Mouse (Mus musculus): ENCODE data around the gene Pakap. TPM values are rescaled to one million over a fixed set of nuclear protein-coding genes. Genes with fewer than 3 reads are reported as not detected.

The Pakap gene
- polyA plus RNA-seq, 1 experiment from 2014 or later = 46.0 TPM

GRCm38 (mm10) chr4:57821556-57822356 is 253.8 kb downstream of the Pakap start:
- H3K36me3 ChIP-seq (ENCODE audit: control insufficient read depth, insufficient read depth, low read length) = no peaks in the 10 kb centered on the region
- H3K4me3 ChIP-seq (ENCODE audit: low read depth, low read length) = no peak overlapping the region
- peaks cover 29% of the 10 kb centered on the region for H3K4me1 ChIP-seq (ENCODE audit: control insufficient read depth, insufficient read depth, low read length)
- peak overlapping the region; percentile 12; the same call in 1 of the 2 replicates for H3K9ac ChIP-seq (ENCODE audit: low read depth, low read length)
- 0 out of 2 replicates have a peak overlapping the region, but pooled peaks have one; percentile 12 for H3K4me2 ChIP-seq
- ATAC-seq (replicated peaks; ENCODE audit: insufficient number of reproducible peaks, low FRiP score, low TSS enrichment) = no peak
- 31% methylated on average over 11 of the region's 11 CpGs for WGBS (ENCODE audit: insufficient replicate concordance)
- H3K27me3 ChIP-seq (ENCODE audit: control insufficient read depth, insufficient read depth, low read length) = no peaks in the 10 kb centered on the region
- peak overlapping the region; percentile 55 for H3K27ac ChIP-seq (ENCODE audit: low read depth, low read length)
- H3K9me3 ChIP-seq (replicated peaks; ENCODE audit: control insufficient read depth, low read length) = no peaks in the 10 kb centered on the region

- ATAC-seq (replicated peaks; ENCODE audit: insufficient number of reproducible peaks, low FRiP score, low TSS enrichment) = no peak
- Histone ChIP-seq H3K27me3 (ENCODE audit: control insufficient read depth, insufficient read depth, low read length) (no peaks in the 10 kb centered on the region), H3K9me3 (replicated peaks; ENCODE audit: control insufficient read depth, low read length) (no peaks in the 10 kb centered on the region), H3K4me3 (ENCODE audit: low read depth, low read length) (no peak overlapping the region), H3K27ac (ENCODE audit: low read depth, low read length) (no peak overlapping the region), H3K4me1 (ENCODE audit: control insufficient read depth, insufficient read depth, low read length) (peaks cover 34% of the 10 kb centered on the region), H3K36me3 (ENCODE audit: control insufficient read depth, insufficient read depth, low read length) (no peaks in the 10 kb centered on the region), H3K4me2 (no peak overlapping the region), H3K9ac (ENCODE audit: low read depth, low read length) (no peak overlapping the region)
- WGBS (ENCODE audit: insufficient replicate concordance) = 74% methylated on average over 5 of the region's 5 CpGs
Measured at GRCm38 (mm10) chr4:57822641-57823040, 254.7 kb downstream of the Pakap start.

- WGBS (ENCODE audit: insufficient replicate concordance) = 44% methylated on average over 8 of the region's 8 CpGs
- no peak for ATAC-seq (replicated peaks; ENCODE audit: insufficient number of reproducible peaks, low FRiP score, low TSS enrichment)
- Histone ChIP-seq H3K4me1 (ENCODE audit: control insufficient read depth, insufficient read depth, low read length) (peaks cover 49% of the 10 kb centered on the region), H3K4me3 (ENCODE audit: low read depth, low read length) (no peak overlapping the region), H3K9me3 (replicated peaks; ENCODE audit: control insufficient read depth, low read length) (no peaks in the 10 kb centered on the region), H3K36me3 (ENCODE audit: control insufficient read depth, insufficient read depth, low read length) (no peaks in the 10 kb centered on the region), H3K27me3 (ENCODE audit: control insufficient read depth, insufficient read depth, low read length) (no peaks in the 10 kb centered on the region), H3K9ac (ENCODE audit: low read depth, low read length) (no peak overlapping the region), H3K27ac (ENCODE audit: low read depth, low read length) (no peak overlapping the region), H3K4me2 (no peak overlapping the region)
Measured at GRCm38 (mm10) chr4:57824626-57825240, 256.8 kb downstream of the Pakap start.

- Histone ChIP-seq H3K9ac (ENCODE audit: low read depth, low read length) (no peak overlapping the region), H3K4me2 (no peak overlapping the region), H3K36me3 (ENCODE audit: control insufficient read depth, insufficient read depth, low read length) (no peaks in the 10 kb centered on the region), H3K4me3 (ENCODE audit: low read depth, low read length) (no peak overlapping the region), H3K9me3 (replicated peaks; ENCODE audit: control insufficient read depth, low read length) (no peaks in the 10 kb centered on the region), H3K27me3 (ENCODE audit: control insufficient read depth, insufficient read depth, low read length) (no peaks in the 10 kb centered on the region), H3K27ac (ENCODE audit: low read depth, low read length) (no peak overlapping the region), H3K4me1 (ENCODE audit: control insufficient read depth, insufficient read depth, low read length) (peaks cover 50% of the 10 kb centered on the region)
- ATAC-seq (replicated peaks; ENCODE audit: insufficient number of reproducible peaks, low FRiP score, low TSS enrichment) = no peak
- 71% methylated on average over 7 of the region's 7 CpGs for WGBS (ENCODE audit: insufficient replicate concordance)
Measured at GRCm38 (mm10) chr4:57826272-57826671, 258.3 kb downstream of the Pakap start.

GRCm38 (mm10) chr4:57829131-57829530 is 261.2 kb downstream of the Pakap start:
- Histone ChIP-seq H3K36me3 (ENCODE audit: control insufficient read depth, insufficient read depth, low read length) (no peaks in the 10 kb centered on the region), H3K4me3 (ENCODE audit: low read depth, low read length) (no peak overlapping the region), H3K27ac (ENCODE audit: low read depth, low read length) (no peak overlapping the region), H3K27me3 (ENCODE audit: control insufficient read depth, insufficient read depth, low read length) (no peaks in the 10 kb centered on the region), H3K4me2 (no peak overlapping the region), H3K9ac (ENCODE audit: low read depth, low read length) (no peak overlapping the region), H3K4me1 (ENCODE audit: control insufficient read depth, insufficient read depth, low read length) (peaks cover 60% of the 10 kb centered on the region), H3K9me3 (replicated peaks; ENCODE audit: control insufficient read depth, low read length) (no peaks in the 10 kb centered on the region)
- ATAC-seq (replicated peaks; ENCODE audit: insufficient number of reproducible peaks, low FRiP score, low TSS enrichment) = no peak
- 52% methylated on average over 9 of the region's 9 CpGs for WGBS (ENCODE audit: insufficient replicate concordance)

GRCm38 (mm10) chr4:57829740-57830139 is 261.8 kb downstream of the Pakap start:
- ATAC-seq (replicated peaks; ENCODE audit: insufficient number of reproducible peaks, low FRiP score, low TSS enrichment) = no peak
- no peak overlapping the region for H3K27ac ChIP-seq (ENCODE audit: low read depth, low read length)
- H3K9ac ChIP-seq (ENCODE audit: low read depth, low read length) = no peak overlapping the region
- H3K4me1 ChIP-seq (ENCODE audit: control insufficient read depth, insufficient read depth, low read length) = peaks cover 59% of the 10 kb centered on the region
- no peaks in the 10 kb centered on the region for H3K36me3 ChIP-seq (ENCODE audit: control insufficient read depth, insufficient read depth, low read length)
- H3K4me2 ChIP-seq = no peak overlapping the region
- no peaks in the 10 kb centered on the region for H3K9me3 ChIP-seq (replicated peaks; ENCODE audit: control insufficient read depth, low read length)
- WGBS (ENCODE audit: insufficient replicate concordance) = 66% methylated on average over 3 of the region's 3 CpGs
- no peaks in the 10 kb centered on the region for H3K27me3 ChIP-seq (ENCODE audit: control insufficient read depth, insufficient read depth, low read length)
- no peak overlapping the region for H3K4me3 ChIP-seq (ENCODE audit: low read depth, low read length)

GRCm38 (mm10) chr4:57832318-57832717 is 264.3 kb downstream of the Pakap start:
- no peak overlapping the region for H3K27ac ChIP-seq (ENCODE audit: low read depth, low read length)
- WGBS (ENCODE audit: insufficient replicate concordance) = 54% methylated on average over 7 of the region's 7 CpGs
- no peaks in the 10 kb centered on the region for H3K9me3 ChIP-seq (replicated peaks; ENCODE audit: control insufficient read depth, low read length)
- H3K4me2 ChIP-seq = no peak overlapping the region
- no peaks in the 10 kb centered on the region for H3K36me3 ChIP-seq (ENCODE audit: control insufficient read depth, insufficient read depth, low read length)
- no peaks in the 10 kb centered on the region for H3K27me3 ChIP-seq (ENCODE audit: control insufficient read depth, insufficient read depth, low read length)
- peaks cover 63% of the 10 kb centered on the region for H3K4me1 ChIP-seq (ENCODE audit: control insufficient read depth, insufficient read depth, low read length)
- H3K9ac ChIP-seq (ENCODE audit: low read depth, low read length) = no peak overlapping the region
- H3K4me3 ChIP-seq (ENCODE audit: low read depth, low read length) = no peak overlapping the region
- no peak for ATAC-seq (replicated peaks; ENCODE audit: insufficient number of reproducible peaks, low FRiP score, low TSS enrichment)

GRCm38 (mm10) chr4:57833060-57833459 is 265.1 kb downstream of the Pakap start:
- Histone ChIP-seq H3K4me2 (no peak overlapping the region), H3K9ac (ENCODE audit: low read depth, low read length) (no peak overlapping the region), H3K27ac (ENCODE audit: low read depth, low read length) (no peak overlapping the region), H3K4me3 (ENCODE audit: low read depth, low read length) (no peak overlapping the region), H3K9me3 (replicated peaks; ENCODE audit: control insufficient read depth, low read length) (no peaks in the 10 kb centered on the region), H3K4me1 (ENCODE audit: control insufficient read depth, insufficient read depth, low read length) (peaks cover 58% of the 10 kb centered on the region), H3K36me3 (ENCODE audit: control insufficient read depth, insufficient read depth, low read length) (no peaks in the 10 kb centered on the region), H3K27me3 (ENCODE audit: control insufficient read depth, insufficient read depth, low read length) (no peaks in the 10 kb centered on the region)
- no peak for ATAC-seq (replicated peaks; ENCODE audit: insufficient number of reproducible peaks, low FRiP score, low TSS enrichment)
- WGBS (ENCODE audit: insufficient replicate concordance) = 58% methylated on average over 4 of the region's 4 CpGs
